Comparison of ENCODE assay signal across 31 mouse cellular contexts in genomic region chr11:115601174-115601573, GRCm38 (mm10). TPM values are rescaled to one million over a fixed set of nuclear protein-coding genes. Genes with fewer than 3 reads are reported as not detected.
A peak's percentile ranks its signal among the peaks of the same experiment; 100 is the strongest.
DNase-seq lines count a peak whose midpoint lies in the region; ATAC-seq and TF ChIP-seq lines count a peak whose summit lies in the region.
"Had no signal": no experiment of that assay in that cellular context is flagged by ENCODE, and none has a peak within 500 bp of the region (broad histone marks: within the 10 kb centered on the region; RNA-seq: fewer than 3 reads in every experiment).

No protein-coding gene starts in this region.

- no peak for ATAC-seq in heart, embryonic 13.5 days (ENCODE audit: extremely low read depth, insufficient number of reproducible peaks, low FRiP score, low TSS enrichment)
- ATAC-seq in liver, embryonic 15.5 days (ENCODE audit: insufficient read depth): no peak
- 0 out of 2 replicates have a peak, but pooled peaks have one; percentile 17 for ATAC-seq in megakaryocyte progenitor cell, adult 5-6 weeks (replicated peaks; ENCODE audit: poor library complexity)
- ATAC-seq in intestine, embryonic 15.5 days: no peak
- ATAC-seq: inflammation-experienced regulatory T-cells, adult 6 months; midbrain, embryonic 16.5 days had no signal

- no peaks in the 10 kb centered on the region for H3K9me3 ChIP-seq in heart, embryonic 13.5 days
- no peaks in the 10 kb centered on the region for H3K9me3 ChIP-seq in MEL (replicated peaks; ENCODE audit: insufficient read depth, low read length)
- H3K9me3 ChIP-seq in liver, embryonic 15.5 days (replicated peaks): no peaks in the 10 kb centered on the region
- no peaks in the 10 kb centered on the region for H3K9me3 ChIP-seq in intestine, embryonic 15.5 days
- H3K9me3 ChIP-seq: embryonic facial prominence, embryonic 12.5 days; forebrain, embryonic 12.5 days; hindbrain, embryonic 13.5 days; limb, embryonic 12.5 days; neural tube, embryonic 13.5 days; stomach, embryonic 15.5 days had no signal

- H3K4me1 ChIP-seq in heart, embryonic 13.5 days: peaks cover 51% of the 10 kb centered on the region
- H3K4me1 ChIP-seq in MEL (ENCODE audit: control insufficient read depth in 1 of 2, insufficient read depth in 2 of 2, low read length in 2 of 2): peaks cover 9 to 42% of the 10 kb centered on the region in 2 experiments
- peaks cover 64% of the 10 kb centered on the region for H3K4me1 ChIP-seq in liver, embryonic 15.5 days (replicated peaks)
- peaks cover 15% of the 10 kb centered on the region; the same call in 1 of the 2 replicates for H3K4me1 ChIP-seq in cerebellum, adult 2 months (ENCODE audit: control insufficient read depth, insufficient read depth, low read length)
- H3K4me1 ChIP-seq in intestine, embryonic 15.5 days (replicated peaks): peaks cover 15% of the 10 kb centered on the region

- no peaks in the 10 kb centered on the region for H3K27me3 ChIP-seq in heart, embryonic 13.5 days (replicated peaks)
- H3K27me3 ChIP-seq in MEL (ENCODE audit: control insufficient read depth in 1 of 2, insufficient read depth in 2 of 2, low read length in 2 of 2): no peaks in the 10 kb centered on the region
- no peaks in the 10 kb centered on the region for H3K27me3 ChIP-seq in liver, embryonic 15.5 days
- no peaks in the 10 kb centered on the region for H3K27me3 ChIP-seq in cerebellum, adult 2 months (ENCODE audit: control insufficient read depth, insufficient read depth, low read length)
- H3K27me3 ChIP-seq in intestine, embryonic 15.5 days (replicated peaks): no peaks in the 10 kb centered on the region
- H3K27me3 ChIP-seq: embryonic facial prominence, embryonic 12.5 days; forebrain, embryonic 12.5 days; hindbrain, embryonic 13.5 days; limb, embryonic 12.5 days; neural tube, embryonic 13.5 days; stomach, embryonic 15.5 days had no signal

- no peak for TF ChIP-seq RAD21 in MEL (IDR thresholded peaks at IDR 0.05; ENCODE audit: low read depth, low read length)

- WGBS in heart, embryonic 13.5 days: 49% methylated on average over 4 of the region's 4 CpGs
- WGBS in liver, embryonic 15.5 days (ENCODE audit: insufficient replicate concordance): 50% methylated on average over 4 of the region's 4 CpGs
- WGBS in cerebellum, adult 2 months: 89% methylated on average over 4 of the region's 4 CpGs
- WGBS in intestine, embryonic 15.5 days: 86% methylated on average over 4 of the region's 4 CpGs

- TF ChIP-seq POLR2A in MEL (IDR thresholded peaks at IDR 0.05; ENCODE audit: control insufficient read depth in 1 of 2, insufficient read depth in 1 of 2, low read depth in 1 of 2, low read length in 2 of 2, poor library complexity in 1 of 2): no peak
- no peak for TF ChIP-seq POLR2A in cerebellum, adult 2 months (IDR thresholded peaks at IDR 0.05; ENCODE audit: borderline replicate concordance, insufficient read depth, low read length)

- H3K36me3 ChIP-seq in heart, embryonic 13.5 days: peaks cover 48% of the 10 kb centered on the region
- H3K36me3 ChIP-seq in MEL (ENCODE audit: control insufficient read depth in 1 of 2, insufficient read depth in 2 of 2, low read length in 2 of 2): peaks cover 9 to 38% of the 10 kb centered on the region in 2 experiments
- H3K36me3 ChIP-seq in liver, embryonic 15.5 days (replicated peaks): peaks cover 50% of the 10 kb centered on the region
- H3K36me3 ChIP-seq in intestine, embryonic 15.5 days: peaks cover 14% of the 10 kb centered on the region

- no peak overlapping the region for H3K4me2 ChIP-seq in heart, embryonic 13.5 days
- H3K4me2 ChIP-seq in liver, embryonic 15.5 days: peak overlapping the region; percentile 2; the same call in 1 of the 2 replicates
- H3K4me2 ChIP-seq in intestine, embryonic 15.5 days (replicated peaks): no peak overlapping the region
- H3K4me2 ChIP-seq: embryonic facial prominence, embryonic 12.5 days; forebrain, embryonic 12.5 days; heart, embryonic 11.5 days; limb, embryonic 12.5 days; stomach, embryonic 15.5 days had no signal

- H3K4me3 ChIP-seq in heart, embryonic 13.5 days: no peak overlapping the region
- peak overlapping the region in 1 of 2 experiments; percentile 13; a peak in 1 of 4 replicates for H3K4me3 ChIP-seq in MEL (ENCODE audit: control insufficient read depth in 1 of 2, insufficient read depth in 1 of 2, low read depth in 2 of 2, low read length in 2 of 2)
- no peak overlapping the region for H3K4me3 ChIP-seq in liver, embryonic 15.5 days (replicated peaks)
- H3K4me3 ChIP-seq in cerebellum, adult 2 months (replicated peaks; ENCODE audit: insufficient read depth, low read depth, low read length): no peak overlapping the region
- H3K4me3 ChIP-seq in intestine, embryonic 15.5 days (replicated peaks): no peak overlapping the region
- H3K4me3 ChIP-seq: embryonic facial prominence, embryonic 12.5 days; forebrain, embryonic 12.5 days; hindbrain, embryonic 13.5 days; limb, embryonic 12.5 days; myocyte; stomach, embryonic 15.5 days had no signal

- no peak for DNase-seq in heart, postnatal 4 days
- DNase-seq in MEL (ENCODE audit: low read depth, low spot score): peak; percentile 87
- DNase-seq in cerebellum, adult 2 months: no peak
- no peak for DNase-seq in adrenal gland, adult 2 months
- DNase-seq: adrenal gland, postnatal 25 days; cerebellum, postnatal 10 days; gastrocnemius, postnatal 36 days; heart, postnatal 14 days; kidney, adult 2 months; lung, adult 18-20 months; lung, postnatal 14 days; retina, postnatal 1 day; right cerebral cortex, postnatal 25 days; spleen, adult 18-20 months; thymus, adult 18-20 months; thymus, postnatal 36 days had no signal

- TF ChIP-seq CTCF in MEL (IDR thresholded peaks at IDR 0.05 in 2 of 3, conservative IDR thresholded peaks at IDR 0.05 in 1 of 3; ENCODE audit: control insufficient read depth in 1 of 3, insufficient read depth in 1 of 3, low read depth in 2 of 3, low read length in 3 of 3, poor library complexity in 1 of 3, severe bottlenecking in 1 of 3): no peak
- no peak for TF ChIP-seq CTCF in cerebellum, adult 2 months (IDR thresholded peaks at IDR 0.05; ENCODE audit: borderline replicate concordance, insufficient read depth, low read depth, low read length)

- peaks cover 84% of the 10 kb centered on the region for H3K79me2 ChIP-seq in MEL (ENCODE audit: control insufficient read depth, insufficient read depth, low read length, poor library complexity)

- TF ChIP-seq EP300 in MEL (IDR thresholded peaks at IDR 0.05; ENCODE audit: low read depth in 1 of 2, low read length in 2 of 2): no peak

- 0 out of 2 replicates have a peak overlapping the region, but pooled peaks have one; percentile 2 for H3K9ac ChIP-seq in heart, embryonic 13.5 days
- H3K9ac ChIP-seq in MEL (ENCODE audit: control insufficient read depth, low read depth, low read length, poor library complexity, severe bottlenecking): peak overlapping the region; percentile 28
- no peak overlapping the region for H3K9ac ChIP-seq in liver, embryonic 15.5 days
- no peak overlapping the region for H3K9ac ChIP-seq in intestine, embryonic 15.5 days
- H3K9ac ChIP-seq: embryonic facial prominence, embryonic 12.5 days; limb, embryonic 12.5 days; stomach, embryonic 15.5 days had no signal

- no peak overlapping the region; the same call in 1 of the 2 replicates for H3K27ac ChIP-seq in heart, embryonic 13.5 days (replicated peaks)
- peak overlapping the region; percentile 35 for H3K27ac ChIP-seq in MEL (ENCODE audit: control insufficient read depth, low read depth, low read length)
- H3K27ac ChIP-seq in liver, embryonic 15.5 days (replicated peaks): peak overlapping the region; percentile 29; the same call in 1 of the 2 replicates
- no peak overlapping the region for H3K27ac ChIP-seq in cerebellum, adult 2 months (ENCODE audit: insufficient read depth, low read length)
- H3K27ac ChIP-seq in intestine, embryonic 15.5 days: no peak overlapping the region
- H3K27ac ChIP-seq: embryonic facial prominence, embryonic 12.5 days; forebrain, embryonic 12.5 days; hindbrain, embryonic 13.5 days; kidney, postnatal 0 days; neural tube, embryonic 13.5 days; stomach, embryonic 15.5 days had no signal

RNA-seq across cellular contexts. Expression of gene Mrps7, which starts 2.6 kb away (rescaled TPM):
- polyA plus RNA-seq in heart, embryonic 13.5 days (2015; fragmentation: Nextera tagmentation; extraction: Ambion mirVana): 79.2 and 86.8 TPM in 2 replicates
- total RNA-seq in heart, postnatal 4 days (2021): 10 to 100 TPM; 71.2 to 72.8 TPM
- 138 and 157 TPM in 2 replicates for total RNA-seq in MEL (2012; rRNA removed)
- 100 to 1,000 TPM; 106 to 199 TPM for polyA plus RNA-seq in MEL (2012; ENCODE audit: insufficient read depth in 1 of 2, insufficient read length in 2 of 2, low read depth in 1 of 2, low replicate concordance in 2 of 2, missing spikeins in 1 of 2)
- 49.5 and 51.3 TPM in 2 replicates for polyA plus RNA-seq in liver, embryonic 15.5 days (2015; fragmentation: Nextera tagmentation; extraction: Ambion mirVana)
- total RNA-seq in megakaryocyte progenitor cell, adult 5-6 weeks (2015): 56.9 and 63.7 TPM in 2 replicates
- total RNA-seq in megakaryocyte progenitor cell, adult 5-6 weeks (2017): 43.2 and 50.3 TPM in 2 replicates
- polyA plus RNA-seq in cerebellum, adult 2 months (2012; rRNA removed): 55.9 and 57.5 TPM in 2 replicates
- total RNA-seq in adrenal gland, adult 2 months (2021): 100 to 1,000 TPM in 1 of 2 experiments, 10 to 100 TPM in 1; 99.9 to 121 TPM
- 31.8 and 33.5 TPM in 2 replicates for polyA plus RNA-seq in adrenal gland, adult 2 months (2012; rRNA removed)
- polyA plus RNA-seq in intestine, embryonic 15.5 days (2015; fragmentation: Nextera tagmentation; extraction: Ambion mirVana): 89.5 and 98.3 TPM in 2 replicates

RNA-seq across cellular contexts. Expression of gene Gga3, which starts 2.7 kb away (rescaled TPM):
- 14.0 and 14.9 TPM in 2 replicates for polyA plus RNA-seq in heart, embryonic 13.5 days (2015; fragmentation: Nextera tagmentation; extraction: Ambion mirVana)
- 10 to 100 TPM; 18.3 to 20.8 TPM for total RNA-seq in heart, postnatal 4 days (2021)
- 24.0 and 28.6 TPM in 2 replicates for total RNA-seq in MEL (2012; rRNA removed)
- polyA plus RNA-seq in MEL (2012; ENCODE audit: insufficient read depth in 1 of 2, insufficient read length in 2 of 2, low read depth in 1 of 2, low replicate concordance in 2 of 2, missing spikeins in 1 of 2): 10 to 100 TPM in 1 of 2 experiments, not detected in 1; 59.9 TPM
- 7.7 and 8.2 TPM in 2 replicates for polyA plus RNA-seq in liver, embryonic 15.5 days (2015; fragmentation: Nextera tagmentation; extraction: Ambion mirVana)
- total RNA-seq in megakaryocyte progenitor cell, adult 5-6 weeks (2015): 27.9 and 28.3 TPM in 2 replicates
- total RNA-seq in megakaryocyte progenitor cell, adult 5-6 weeks (2017): 17.0 and 40.0 TPM in 2 replicates
- 64.2 and 68.0 TPM in 2 replicates for polyA plus RNA-seq in cerebellum, adult 2 months (2012; rRNA removed)
- 10 to 100 TPM; 21.8 to 38.7 TPM for total RNA-seq in adrenal gland, adult 2 months (2021)
- 22.6 and 38.9 TPM in 2 replicates for polyA plus RNA-seq in adrenal gland, adult 2 months (2012; rRNA removed)
- polyA plus RNA-seq in intestine, embryonic 15.5 days (2015; fragmentation: Nextera tagmentation; extraction: Ambion mirVana): 18.3 and 18.6 TPM in 2 replicates

RNA-seq across cellular contexts. Expression of gene Mif4gd, which starts 11.6 kb away (rescaled TPM):
- polyA plus RNA-seq in heart, embryonic 13.5 days (2015; fragmentation: Nextera tagmentation; extraction: Ambion mirVana): 23.1 and 24.6 TPM in 2 replicates
- total RNA-seq in heart, postnatal 4 days (2021): 10 to 100 TPM; 34.0 to 40.6 TPM
- total RNA-seq in MEL (2012; rRNA removed): 42.0 and 52.0 TPM in 2 replicates
- 10 to 100 TPM in 1 of 2 experiments, not detected in 1; 62.9 TPM for polyA plus RNA-seq in MEL (2012; ENCODE audit: insufficient read depth in 1 of 2, insufficient read length in 2 of 2, low read depth in 1 of 2, low replicate concordance in 2 of 2, missing spikeins in 1 of 2)
- 27.3 and 32.3 TPM in 2 replicates for polyA plus RNA-seq in liver, embryonic 15.5 days (2015; fragmentation: Nextera tagmentation; extraction: Ambion mirVana)
- 20.4 and 27.4 TPM in 2 replicates for total RNA-seq in megakaryocyte progenitor cell, adult 5-6 weeks (2015)
- 17.7 and 23.0 TPM in 2 replicates for total RNA-seq in megakaryocyte progenitor cell, adult 5-6 weeks (2017)
- polyA plus RNA-seq in cerebellum, adult 2 months (2012; rRNA removed): 86.9 and 97.3 TPM in 2 replicates
- 100 to 1,000 TPM in 1 of 2 experiments, 10 to 100 TPM in 1; 92.5 to 170 TPM for total RNA-seq in adrenal gland, adult 2 months (2021)
- 182 and 243 TPM in 2 replicates for polyA plus RNA-seq in adrenal gland, adult 2 months (2012; rRNA removed)
- 30.0 and 34.6 TPM in 2 replicates for polyA plus RNA-seq in intestine, embryonic 15.5 days (2015; fragmentation: Nextera tagmentation; extraction: Ambion mirVana)

RNA-seq across cellular contexts. Expression of gene Slc25a19, which starts 26.9 kb away (rescaled TPM):
- 36.4 and 37.2 TPM in 2 replicates for polyA plus RNA-seq in heart, embryonic 13.5 days (2015; fragmentation: Nextera tagmentation; extraction: Ambion mirVana)
- total RNA-seq in heart, postnatal 4 days (2021): 10 to 100 TPM; 27.6 to 30.7 TPM
- total RNA-seq in MEL (2012; rRNA removed): 30.0 and 35.3 TPM in 2 replicates
- 10 to 100 TPM in 1 of 2 experiments, not detected in 1; 43.1 TPM for polyA plus RNA-seq in MEL (2012; ENCODE audit: insufficient read depth in 1 of 2, insufficient read length in 2 of 2, low read depth in 1 of 2, low replicate concordance in 2 of 2, missing spikeins in 1 of 2)
- polyA plus RNA-seq in liver, embryonic 15.5 days (2015; fragmentation: Nextera tagmentation; extraction: Ambion mirVana): 10.4 and 10.9 TPM in 2 replicates
- total RNA-seq in megakaryocyte progenitor cell, adult 5-6 weeks (2015): 8.7 and 10.2 TPM in 2 replicates
- 15.2 and 18.2 TPM in 2 replicates for total RNA-seq in megakaryocyte progenitor cell, adult 5-6 weeks (2017)
- polyA plus RNA-seq in cerebellum, adult 2 months (2012; rRNA removed): 115 and 123 TPM in 2 replicates
- 100 to 1,000 TPM; 117 to 132 TPM for total RNA-seq in adrenal gland, adult 2 months (2021)
- polyA plus RNA-seq in adrenal gland, adult 2 months (2012; rRNA removed): 156 and 170 TPM in 2 replicates
- 24.7 and 25.4 TPM in 2 replicates for polyA plus RNA-seq in intestine, embryonic 15.5 days (2015; fragmentation: Nextera tagmentation; extraction: Ambion mirVana)

RNA-seq across cellular contexts. Expression of gene Nup85, which starts 36.9 kb away (rescaled TPM):
- 111 and 113 TPM in 2 replicates for polyA plus RNA-seq in heart, embryonic 13.5 days (2015; fragmentation: Nextera tagmentation; extraction: Ambion mirVana)
- total RNA-seq in heart, postnatal 4 days (2021): 10 to 100 TPM; 46.6 to 50.5 TPM
- total RNA-seq in MEL (2012; rRNA removed): 338 and 362 TPM in 2 replicates
- 100 to 1,000 TPM in 1 of 2 experiments, not detected in 1; 370 TPM for polyA plus RNA-seq in MEL (2012; ENCODE audit: insufficient read depth in 1 of 2, insufficient read length in 2 of 2, low read depth in 1 of 2, low replicate concordance in 2 of 2, missing spikeins in 1 of 2)
- polyA plus RNA-seq in liver, embryonic 15.5 days (2015; fragmentation: Nextera tagmentation; extraction: Ambion mirVana): 111 and 114 TPM in 2 replicates
- total RNA-seq in megakaryocyte progenitor cell, adult 5-6 weeks (2015): 131 and 149 TPM in 2 replicates
- total RNA-seq in megakaryocyte progenitor cell, adult 5-6 weeks (2017): 131 and 147 TPM in 2 replicates
- polyA plus RNA-seq in cerebellum, adult 2 months (2012; rRNA removed): 93.2 and 104 TPM in 2 replicates
- total RNA-seq in adrenal gland, adult 2 months (2021): 10 to 100 TPM; 32.5 to 46.0 TPM
- polyA plus RNA-seq in adrenal gland, adult 2 months (2012; rRNA removed): 24.7 and 28.9 TPM in 2 replicates
- polyA plus RNA-seq in intestine, embryonic 15.5 days (2015; fragmentation: Nextera tagmentation; extraction: Ambion mirVana): 150 and 155 TPM in 2 replicates

Comparison
In these comparisons a context has a peak if more than half of its experiments do, and no peak if none do; other contexts are left out.
1. H3K27ac ChIP-seq: peak in MEL (single experiment) and liver, embryonic 15.5 days (single experiment); none in heart, embryonic 13.5 days (single experiment), cerebellum, adult 2 months (single experiment) and intestine, embryonic 15.5 days (single experiment).
2. H3K9ac ChIP-seq: peak in heart, embryonic 13.5 days (single experiment) and MEL (single experiment); none in liver, embryonic 15.5 days (single experiment) and intestine, embryonic 15.5 days (single experiment).